Mouse (Mus musculus): Measurements from ENCODE around the gene Olfr1128. TPM values are rescaled to one million over a fixed set of nuclear protein-coding genes. Genes with fewer than 3 reads are reported as not detected.
A peak's percentile ranks its signal among the peaks of the same experiment; 100 is the strongest.
"Not testable (repeated sequence)": the region's sequence is repeated elsewhere in the genome, so short reads cannot be mapped to it uniquely, and the experiment has no call there.

The Olfr1128 gene
- polyA plus RNA-seq (2015; fragmentation: Nextera tagmentation; extraction: Ambion mirVana), result not detected in 2 replicates

GRCm38 (mm10) chr2:87545442-87545841 is at the start of gene Olfr1128:
Gene Olfr1128, minus strand, starts transcription at chr2:87545542.
- H3K36me3 ChIP-seq, result no peaks in the 10 kb centered on the region
- H3K27ac ChIP-seq (replicated peaks), result no peak within 1 kb of the TSS
- no peaks in the 10 kb centered on the region for H3K27me3 ChIP-seq (replicated peaks)
- H3K9ac ChIP-seq, result no peak within 1 kb of the TSS
- H3K4me2 ChIP-seq, result no peak within 1 kb of the TSS
- H3K4me3 ChIP-seq, result no peak within 1 kb of the TSS
- ATAC-seq (ENCODE audit: extremely low read depth, insufficient number of reproducible peaks, low FRiP score, low TSS enrichment), result no peak
- WGBS, result 69% methylated on average over 1 of the region's 1 CpGs
- H3K9me3 ChIP-seq, result no peaks in the 10 kb centered on the region
- H3K4me1 ChIP-seq, result no peaks in the 10 kb centered on the region

DNA sequence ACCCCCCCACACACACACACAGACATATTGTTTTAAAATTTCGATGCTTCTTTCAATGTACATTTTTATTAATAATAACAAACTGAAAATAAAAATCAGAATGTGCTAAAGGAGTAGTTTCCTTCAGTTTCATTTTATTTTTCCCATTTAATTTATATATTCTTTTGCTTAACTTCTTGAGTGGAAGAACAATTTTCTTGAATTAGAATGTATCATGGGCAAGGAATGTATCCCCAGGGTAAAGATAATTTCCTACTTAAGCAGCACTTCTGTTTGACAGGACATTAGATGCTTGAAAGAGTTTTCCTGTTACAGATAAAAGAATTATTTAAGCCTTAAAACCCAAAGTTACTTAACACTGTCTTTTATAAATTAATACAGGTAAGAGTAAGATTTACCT is 28.3 kb upstream of the Olfr1128 start, which contains the start of gene Olfr1129:
Gene Olfr1129 (plus strand): TSS at position 301 of the 400 bp plus-strand sequence.
- 71% methylated on average over 1 of the region's 1 CpGs for WGBS
- not testable (repeated sequence) for H3K27ac ChIP-seq (replicated peaks); H3K4me2 ChIP-seq; H3K4me3 ChIP-seq; H3K9ac ChIP-seq; H3K36me3 ChIP-seq; H3K9me3 ChIP-seq; ATAC-seq (ENCODE audit: extremely low read depth, insufficient number of reproducible peaks, low FRiP score, low TSS enrichment); H3K27me3 ChIP-seq (replicated peaks); H3K4me1 ChIP-seq

- 55% methylated on average over 2 of the region's 2 CpGs for WGBS
- Histone ChIP-seq H3K27me3 (replicated peaks) (no peaks in the 10 kb centered on the region), H3K4me3 (no peak overlapping the region), H3K4me2 (no peak overlapping the region), H3K4me1 (no peaks in the 10 kb centered on the region), H3K27ac (replicated peaks) (no peak overlapping the region), H3K9ac (no peak overlapping the region), H3K9me3 (no peaks in the 10 kb centered on the region), H3K36me3 (no peaks in the 10 kb centered on the region)
- ATAC-seq (ENCODE audit: extremely low read depth, insufficient number of reproducible peaks, low FRiP score, low TSS enrichment), result no peak
Measured at GRCm38 (mm10) chr2:87534826-87535225, 10.5 kb downstream of the Olfr1128 start.

DNA sequence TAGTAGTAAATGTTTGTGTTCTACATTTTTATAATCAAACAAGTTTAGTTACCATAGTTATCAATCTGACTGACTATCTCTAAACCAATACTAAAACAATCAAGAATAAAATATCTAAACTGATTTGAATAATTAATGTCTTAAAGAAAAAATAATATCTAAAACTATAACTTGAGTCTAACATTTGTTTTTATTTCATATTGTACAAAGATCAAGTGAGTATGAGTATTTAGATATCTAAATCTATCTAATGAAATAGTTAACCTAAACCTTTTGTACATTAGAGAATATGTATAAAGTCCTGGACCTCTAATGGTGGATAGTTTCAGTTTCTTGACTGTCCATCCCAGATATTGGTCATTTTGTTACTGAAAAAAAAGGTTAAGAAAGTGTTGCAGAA is 13.8 kb downstream of the Olfr1128 start, which contains the start of gene Olfr153:
Gene Olfr153 (plus strand): TSS at position 301 of the 400 bp plus-strand sequence.
- Histone ChIP-seq H3K27me3 (replicated peaks) (peaks cover 4% of the 10 kb centered on the region; the same call in 1 of the 2 replicates), H3K4me1 (no peaks in the 10 kb centered on the region), H3K27ac (replicated peaks) (no peak within 1 kb of the TSS), H3K36me3 (no peaks in the 10 kb centered on the region), H3K4me3 (no peak within 1 kb of the TSS), H3K4me2 (no peak within 1 kb of the TSS), H3K9me3 (no peaks in the 10 kb centered on the region), H3K9ac (no peak within 1 kb of the TSS)
- ATAC-seq (ENCODE audit: extremely low read depth, insufficient number of reproducible peaks, low FRiP score, low TSS enrichment), result no peak

GRCm38 (mm10) chr2:87525899-87526616 is 19.3 kb downstream of the Olfr1128 start:
- 27% methylated on average over 38 of the region's 39 CpGs for WGBS
- ATAC-seq (ENCODE audit: extremely low read depth, insufficient number of reproducible peaks, low FRiP score, low TSS enrichment); H3K9me3 ChIP-seq; H3K27ac ChIP-seq (replicated peaks); H3K36me3 ChIP-seq; H3K27me3 ChIP-seq (replicated peaks); H3K4me1 ChIP-seq: not testable (repeated sequence)
- H3K4me3 ChIP-seq, result peak overlapping the region; percentile 39
- H3K9ac ChIP-seq, result 0 out of 2 replicates have a peak overlapping the region, but pooled peaks have one; percentile 50
- H3K4me2 ChIP-seq, result peak overlapping the region; percentile 63

DNA sequence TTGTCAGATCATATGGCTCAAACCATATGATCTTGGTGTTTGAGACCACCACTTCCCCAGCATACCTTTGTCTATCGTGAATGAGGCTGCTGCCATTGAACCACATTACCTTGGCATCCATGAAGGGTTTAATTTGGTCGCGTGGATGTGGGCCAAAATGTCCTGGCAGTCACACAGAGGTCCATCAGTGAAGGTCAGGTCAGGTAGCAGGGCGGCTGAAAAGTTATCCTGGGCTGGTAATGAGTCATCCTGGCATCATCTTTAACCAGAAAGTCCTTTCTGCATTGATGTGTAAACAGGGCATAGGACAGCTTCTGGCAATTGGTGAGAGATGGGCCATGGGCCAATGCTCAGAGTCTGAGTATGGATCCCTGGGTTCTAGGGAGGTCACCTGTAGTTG is 24.7 kb downstream of the Olfr1128 start:
- no peaks in the 10 kb centered on the region for H3K27me3 ChIP-seq (replicated peaks)
- H3K36me3 ChIP-seq, result no peaks in the 10 kb centered on the region
- H3K9ac ChIP-seq, result no peak overlapping the region
- no peak overlapping the region for H3K4me2 ChIP-seq
- H3K27ac ChIP-seq (replicated peaks), result no peak overlapping the region
- no peaks in the 10 kb centered on the region for H3K4me1 ChIP-seq
- 82% methylated on average over 4 of the region's 4 CpGs for WGBS
- H3K9me3 ChIP-seq, result no peaks in the 10 kb centered on the region
- H3K4me3 ChIP-seq, result no peak overlapping the region
- no peak for ATAC-seq (ENCODE audit: extremely low read depth, insufficient number of reproducible peaks, low FRiP score, low TSS enrichment)

- no peaks in the 10 kb centered on the region for H3K36me3 ChIP-seq
- ATAC-seq (ENCODE audit: extremely low read depth, insufficient number of reproducible peaks, low FRiP score, low TSS enrichment), result no peak
Measured at GRCm38 (mm10) chr2:87516581-87516980, 28.8 kb downstream of the Olfr1128 start.

GRCm38 (mm10) chr2:87515457-87516060 is 29.8 kb downstream of the Olfr1128 start:
- 0 out of 2 replicates have a peak, but pooled peaks cover 3% of the 10 kb centered on the region for H3K9me3 ChIP-seq
- no peak for ATAC-seq (ENCODE audit: extremely low read depth, insufficient number of reproducible peaks, low FRiP score, low TSS enrichment)
- no peaks in the 10 kb centered on the region for H3K36me3 ChIP-seq
- H3K27me3 ChIP-seq (replicated peaks), result no peaks in the 10 kb centered on the region
- no peak overlapping the region for H3K4me3 ChIP-seq
- no peak overlapping the region for H3K9ac ChIP-seq
- no peak overlapping the region for H3K4me2 ChIP-seq
- no peaks in the 10 kb centered on the region for H3K4me1 ChIP-seq
- no peak overlapping the region for H3K27ac ChIP-seq (replicated peaks)
- 63% methylated on average over 7 of the region's 8 CpGs for WGBS

More at GRCm38 (mm10) chr2:87516581-87516980, 28.8 kb downstream of the Olfr1128 start:
- WGBS, result 73% methylated on average over 3 of the region's 3 CpGs
- Histone ChIP-seq H3K27me3 (replicated peaks) (no peaks in the 10 kb centered on the region), H3K27ac (replicated peaks) (no peak overlapping the region), H3K4me1 (no peaks in the 10 kb centered on the region), H3K4me3 (no peak overlapping the region), H3K9me3 (0 out of 2 replicates have a peak, but pooled peaks cover 3% of the 10 kb centered on the region), H3K9ac (no peak overlapping the region), H3K4me2 (no peak overlapping the region)

DNA sequence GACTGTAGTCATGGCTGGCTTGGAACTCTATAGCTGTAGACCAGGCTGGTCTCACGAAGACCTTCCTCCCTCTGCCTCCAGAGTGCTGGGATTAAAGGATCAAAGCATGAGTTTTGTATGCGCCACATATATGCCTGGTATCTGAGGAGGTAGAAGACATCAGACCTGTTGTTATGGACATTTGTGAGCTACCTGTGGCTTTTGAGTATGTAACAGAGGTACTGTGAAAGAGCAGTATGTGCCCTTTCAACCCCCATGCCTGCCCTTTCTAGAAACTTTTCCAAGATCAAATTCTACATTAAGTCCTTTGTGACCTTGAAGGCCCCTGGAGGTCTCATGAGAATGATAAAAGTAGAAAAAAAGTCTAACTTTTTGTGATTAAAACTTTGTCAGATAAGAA is 30.3 kb downstream of the Olfr1128 start:
- 0 out of 2 replicates have a peak, but pooled peaks cover 3% of the 10 kb centered on the region for H3K9me3 ChIP-seq
- no peaks in the 10 kb centered on the region for H3K27me3 ChIP-seq (replicated peaks)
- H3K27ac ChIP-seq (replicated peaks), result no peak overlapping the region
- H3K4me2 ChIP-seq, result no peak overlapping the region
- 85% methylated on average over 2 of the region's 2 CpGs for WGBS
- H3K4me1 ChIP-seq, result no peaks in the 10 kb centered on the region
- no peak for ATAC-seq (ENCODE audit: extremely low read depth, insufficient number of reproducible peaks, low FRiP score, low TSS enrichment)
- H3K4me3 ChIP-seq, result no peak overlapping the region
- no peaks in the 10 kb centered on the region for H3K36me3 ChIP-seq
- H3K9ac ChIP-seq, result no peak overlapping the region

- H3K27ac ChIP-seq (replicated peaks), result no peak within 1 kb of the TSS
Measured at GRCm38 (mm10) chr2:87506265-87506664, 39.1 kb downstream of the Olfr1128 start, which contains the start of gene Pramel6. Gene Pramel6, plus strand, starts transcription at chr2:87506565.

GRCm38 (mm10) chr2:87496993-87497392 is 48.3 kb downstream of the Olfr1128 start, which contains the start of gene Pramel7:
Gene Pramel7, minus strand, starts transcription at chr2:87497093.
- not testable (repeated sequence) for H3K4me3 ChIP-seq; H3K9me3 ChIP-seq; H3K27me3 ChIP-seq (replicated peaks); H3K36me3 ChIP-seq; ATAC-seq (ENCODE audit: extremely low read depth, insufficient number of reproducible peaks, low FRiP score, low TSS enrichment); H3K4me1 ChIP-seq; H3K27ac ChIP-seq (replicated peaks); H3K9ac ChIP-seq; H3K4me2 ChIP-seq
- WGBS, result 89% methylated on average over 3 of the region's 5 CpGs

More at GRCm38 (mm10) chr2:87506265-87506664, 39.1 kb downstream of the Olfr1128 start, which contains the start of gene Pramel6:
- Histone ChIP-seq H3K4me1 (no peaks in the 10 kb centered on the region), H3K27me3 (replicated peaks) (no peaks in the 10 kb centered on the region), H3K9ac (no peak within 1 kb of the TSS), H3K4me2 (no peak within 1 kb of the TSS), H3K9me3 (no peaks in the 10 kb centered on the region), H3K4me3 (no peak within 1 kb of the TSS), H3K36me3 (no peaks in the 10 kb centered on the region)
- 76% methylated on average over 6 of the region's 6 CpGs for WGBS
- no peak for ATAC-seq (ENCODE audit: extremely low read depth, insufficient number of reproducible peaks, low FRiP score, low TSS enrichment)

All from heart, embryonic 13.5 days (tissue).